Mouse (Mus musculus) stomach, postnatal 0 days (tissue): ENCODE data around the gene Uts2. TPM values are rescaled to one million over a fixed set of nuclear protein-coding genes. Genes with fewer than 3 reads are reported as not detected.

Experiments
- ATAC-seq: fragments of 200-750 bp; cut with Nextera tagmentation; 2 replicates; pipeline ENCODE4 v1.8.0; 2017; ENCODE audit not compliant: low FRiP score, low TSS enrichment
- DNase-seq: peaks from one replicate; pipeline ENCODE4 v3.0.0-alpha.2; 2016; ENCODE audit warnings: low spot score
- H3K27ac ChIP-seq: fragments of 300-500 bp; sonication (generic); replicated peaks from 2 replicates; pipeline ENCODE4 v1.5.1; 2014; ENCODE audit warnings: mild to moderate bottlenecking, control low read depth
- H3K27me3 ChIP-seq: fragments of 300-500 bp; sonication (generic); 2 replicates; pipeline ENCODE4 v1.6.1; 2014; ENCODE audit warnings: low read length; ENCODE audit not compliant: control insufficient read depth, insufficient read depth
- H3K36me3 ChIP-seq: fragments of 300-500 bp; sonication (generic); 2 replicates; pipeline ENCODE4 v1.6.1; 2014; ENCODE audit warnings: low read length, mixed read lengths; ENCODE audit not compliant: control insufficient read depth, insufficient read depth
- H3K4me1 ChIP-seq: fragments of 300-500 bp; sonication (generic); replicated peaks from 2 replicates; pipeline ENCODE4 v1.6.1; 2014; ENCODE audit warnings: antibody characterized with exemption; ENCODE audit not compliant: control insufficient read depth, insufficient read depth
- H3K4me2 ChIP-seq: fragments of 300-500 bp; sonication (generic); replicated peaks from 2 replicates; pipeline ENCODE4 v1.6.1; 2014; ENCODE audit warnings: low read depth, mild to moderate bottlenecking, control low read depth, moderate library complexity
- H3K4me3 ChIP-seq: fragments of 300-500 bp; sonication (generic); 2 replicates; pipeline ENCODE4 v1.5.1; 2014; ENCODE audit warnings: low read depth, low read length, control low read depth
- H3K9ac ChIP-seq: fragments of 300-500 bp; sonication (generic); 2 replicates; pipeline ENCODE4 v1.6.1; 2014; ENCODE audit warnings: mild to moderate bottlenecking, low read length, control low read depth, mixed read lengths
- H3K9me3 ChIP-seq: fragments of 300-500 bp; sonication (generic); 2 replicates; pipeline ENCODE4 v1.6.1; 2016; ENCODE audit warnings: low read length; ENCODE audit not compliant: control insufficient read depth
- CTCF ChIP-seq: IDR thresholded peaks from 2 replicates; pipeline ENCODE4 v1.5.1; 2016; ENCODE audit warnings: antibody characterized with exemption, low read depth, mild to moderate bottlenecking, moderate library complexity
- EP300 ChIP-seq: optimal IDR thresholded peaks from 2 replicates; pipeline ENCODE3; 2016; ENCODE audit warnings: antibody characterized with exemption
- WGBS: fragments of 180-500 bp; shearing (Covaris S2); extraction: QIAGEN DNeasy Blood & Tissue Kit; methylation state at CpG from one replicate; pipeline ENCODE4 v1.1.7; 2014; 5-methylcytosine and 5-hydroxymethylcytosine counted together
- polyA plus RNA-seq: library from polyadenylated mRNA; unstranded; fragments of >200 nt; fragmentation: Nextera tagmentation; extraction: Ambion mirVana; gene quantifications from 2 replicates; pipeline ENCODE4 v1.2.1, GENCODE M21; 2015

Gene Uts2
- polyA plus RNA-seq, 1 experiment from 2014 or later = 0.64 TPM

GRCm38 (mm10) chr4:150975145-150975544 lies 21.8 kb upstream of the Uts2 start:
- no peaks in the 10 kb centered on the region for H3K9me3 ChIP-seq
- WGBS = 13% methylated on average over 1 of the region's 1 CpGs
- no peaks in the 10 kb centered on the region for H3K27me3 ChIP-seq
- H3K4me2 ChIP-seq = no peak overlapping the region
- H3K36me3 ChIP-seq = no peaks in the 10 kb centered on the region
- H3K27ac ChIP-seq = no peak overlapping the region
- ATAC-seq (no peak; the same call in 1 of the 2 replicates), DNase-seq (no peak)
- H3K4me3 ChIP-seq = no peak overlapping the region
- H3K4me1 ChIP-seq = no peaks in the 10 kb centered on the region
- TF ChIP-seq CTCF = no peak
- no peak for TF ChIP-seq EP300
- no peak overlapping the region for H3K9ac ChIP-seq

- Histone ChIP-seq H3K4me3 (no peak overlapping the region), H3K4me2 (no peak overlapping the region), H3K9ac (no peak overlapping the region), H3K27me3 (no peaks in the 10 kb centered on the region), H3K27ac (no peak overlapping the region), H3K9me3 (no peaks in the 10 kb centered on the region), H3K36me3 (no peaks in the 10 kb centered on the region), H3K4me1 (no peaks in the 10 kb centered on the region)
- TF ChIP-seq EP300 (no peak), CTCF (no peak)
- no peak for DNase-seq
- ATAC-seq = no peak
- WGBS = 80% methylated on average over 21 of the region's 21 CpGs
Measured at GRCm38 (mm10) chr4:150978156-150978910, 18.6 kb upstream of the Uts2 start.

GRCm38 (mm10) chr4:150979455-150979854 lies 17.4 kb upstream of the Uts2 start:
- DNase-seq (no peak), ATAC-seq (no peak)
- Histone ChIP-seq H3K4me3 (no peak overlapping the region), H3K4me2 (no peak overlapping the region), H3K36me3 (no peaks in the 10 kb centered on the region), H3K4me1 (no peaks in the 10 kb centered on the region), H3K27ac (no peak overlapping the region), H3K27me3 (no peaks in the 10 kb centered on the region), H3K9me3 (no peaks in the 10 kb centered on the region), H3K9ac (no peak overlapping the region)
- WGBS = 53% methylated on average over 9 of the region's 9 CpGs
- no peak for TF ChIP-seq CTCF
- no peak for TF ChIP-seq EP300

GRCm38 (mm10) chr4:150980153-150980552 lies 16.7 kb upstream of the Uts2 start:
- no peak for DNase-seq
- Histone ChIP-seq H3K27ac (no peak overlapping the region), H3K36me3 (no peaks in the 10 kb centered on the region), H3K4me3 (no peak overlapping the region), H3K4me2 (no peak overlapping the region), H3K27me3 (no peaks in the 10 kb centered on the region), H3K4me1 (no peaks in the 10 kb centered on the region), H3K9ac (no peak overlapping the region), H3K9me3 (no peaks in the 10 kb centered on the region)
- ATAC-seq = no peak
- no peak for TF ChIP-seq EP300
- no peak for TF ChIP-seq CTCF
- WGBS = 85% methylated on average over 5 of the region's 5 CpGs

- TF ChIP-seq EP300 (no peak), CTCF (peak; percentile 66)
- no peak overlapping the region for H3K4me3 ChIP-seq
- H3K9me3 ChIP-seq = no peaks in the 10 kb centered on the region
- H3K4me2 ChIP-seq = no peak overlapping the region
- no peaks in the 10 kb centered on the region for H3K4me1 ChIP-seq
- H3K36me3 ChIP-seq = no peaks in the 10 kb centered on the region
- no peak overlapping the region for H3K9ac ChIP-seq
- H3K27ac ChIP-seq = no peak overlapping the region
- ATAC-seq = no peak; the same call in 1 of the 2 replicates
- peak; percentile 44 for DNase-seq
- WGBS = 45% methylated on average over 6 of the region's 6 CpGs
- H3K27me3 ChIP-seq = no peaks in the 10 kb centered on the region
Measured at GRCm38 (mm10) chr4:150990148-150990547, 6.7 kb upstream of the Uts2 start.

- Histone ChIP-seq H3K4me2 (no peak overlapping the region), H3K4me3 (no peak overlapping the region), H3K9ac (no peak overlapping the region), H3K4me1 (no peaks in the 10 kb centered on the region), H3K27me3 (no peaks in the 10 kb centered on the region), H3K9me3 (no peaks in the 10 kb centered on the region), H3K27ac (no peak overlapping the region), H3K36me3 (no peaks in the 10 kb centered on the region)
- DNase-seq = peak; percentile 62
- WGBS = 80% methylated on average over 9 of the region's 9 CpGs
- ATAC-seq = peak; percentile 77
- TF ChIP-seq EP300 = no peak
Measured at GRCm38 (mm10) chr4:150998626-150999025, 1.7 kb downstream of the Uts2 start.
